Mouse (Mus musculus): Measurements from ENCODE around the gene Jade3. TPM values are rescaled to one million over a fixed set of nuclear protein-coding genes. Genes with fewer than 3 reads are reported as not detected.

Gene Jade3
- polyA plus RNA-seq, 1 experiment from 2014 or later: 5.5 TPM

- no peak for DNase-seq (ENCODE audit: low spot score)
Measured at GRCm38 (mm10) chrX:20548011-20548879, 122.8 kb downstream of the Jade3 start.

GRCm38 (mm10) chrX:20548880-20549440 is 123.5 kb downstream of the Jade3 start:
- DNase-seq (ENCODE audit: low spot score): no peak

GRCm38 (mm10) chrX:20549532-20549931 is 124.0 kb downstream of the Jade3 start, which contains the start of gene Rgn:
Rgn (plus strand) TSS chrX:20549787.
- DNase-seq (ENCODE audit: low spot score): no peak

- DNase-seq (ENCODE audit: low spot score): no peak
Measured at GRCm38 (mm10) chrX:20552199-20552598, 126.7 kb downstream of the Jade3 start.

GRCm38 (mm10) chrX:20561846-20562245 is 136.4 kb downstream of the Jade3 start:
- no peak for DNase-seq (ENCODE audit: low spot score)

- DNase-seq (ENCODE audit: low spot score): no peak
Measured at GRCm38 (mm10) chrX:20563941-20564340, 138.5 kb downstream of the Jade3 start.

Other genes starting within 250 kb of the Jade3 start
- gene Slc9a7, start 133.9 kb upstream of the Jade3 start, polyA plus RNA-seq (2015; fragmentation: Nextera tagmentation; extraction: Ambion mirVana): 1.9 TPM in 2 replicates
- 14.2 and 15.1 TPM in 2 replicates for gene Rp2, start 61.2 kb upstream of the Jade3 start, polyA plus RNA-seq (2015; fragmentation: Nextera tagmentation; extraction: Ambion mirVana)
- gene Rgn, start 124.1 kb downstream of the Jade3 start, polyA plus RNA-seq (2015; fragmentation: Nextera tagmentation; extraction: Ambion mirVana): 0.37 and 0.38 TPM in 2 replicates
- gene Rbm10, start 191.8 kb downstream of the Jade3 start, polyA plus RNA-seq (2015; fragmentation: Nextera tagmentation; extraction: Ambion mirVana): 43.8 and 49.8 TPM in 2 replicates
- 343 and 357 TPM in 2 replicates for gene Ndufb11, start 191.9 kb downstream of the Jade3 start, polyA plus RNA-seq (2015; fragmentation: Nextera tagmentation; extraction: Ambion mirVana)
- gene Uba1, start 232.6 kb downstream of the Jade3 start, polyA plus RNA-seq (2015; fragmentation: Nextera tagmentation; extraction: Ambion mirVana): 135 and 139 TPM in 2 replicates